Mouse (Mus musculus): ENCODE measurements around the gene Amdhd2.

- TF ChIP-seq CTCF (IDR thresholded peaks at IDR 0.05; ENCODE audit: low read depth) (no peak), EP300 (optimal IDR thresholded peaks at IDR 0.05) (no peak)
Observed at GRCm38 (mm10) chr17:24137226-24137880, 26.2 kb downstream of the Amdhd2 start.
